Mouse (Mus musculus): ENCODE measurements at regions not wholly inside any gene's neighbourhood (a gene's known extent, or its start where the extent isn't known, plus 50 kb on each side); places are given as distances from the start of the nearest gene placed in this dataset.
A peak's percentile ranks its signal among the peaks of the same experiment; 100 is the strongest.

- peaks cover 9% of the 10 kb centered on the region; the same call in 1 of the 2 replicates for H3K4me1 ChIP-seq
- no peaks in the 10 kb centered on the region for H3K9me3 ChIP-seq (replicated peaks)
- H3K4me3 ChIP-seq, result no peak overlapping the region
- H3K36me3 ChIP-seq, result no peaks in the 10 kb centered on the region
- WGBS, result 83% methylated on average over 6 of the region's 6 CpGs
- H3K27me3 ChIP-seq (ENCODE audit: low read depth, poor library complexity, severe bottlenecking), result peaks cover 9% of the 10 kb centered on the region; the same call in 1 of the 2 replicates
- no peak overlapping the region for H3K27ac ChIP-seq (replicated peaks)
- no peak for DNase-seq (ENCODE audit: low spot score)
Observed at GRCm38 (mm10) chr8:8931746-8932145, 241.4 kb upstream of the Arglu1 start.

- DNase-seq (ENCODE audit: low spot score), result no peak
- Histone ChIP-seq H3K4me1 (peaks cover 9% of the 10 kb centered on the region; the same call in 1 of the 2 replicates), H3K36me3 (no peaks in the 10 kb centered on the region), H3K27ac (replicated peaks) (no peak overlapping the region), H3K4me3 (no peak overlapping the region), H3K9me3 (replicated peaks) (no peaks in the 10 kb centered on the region), H3K27me3 (ENCODE audit: low read depth, poor library complexity, severe bottlenecking) (peaks cover 9% of the 10 kb centered on the region; the same call in 1 of the 2 replicates)
- 86% methylated on average over 18 of the region's 18 CpGs for WGBS
Observed at GRCm38 (mm10) chr8:8928074-8928862, 237.9 kb upstream of the Arglu1 start.

DNA sequence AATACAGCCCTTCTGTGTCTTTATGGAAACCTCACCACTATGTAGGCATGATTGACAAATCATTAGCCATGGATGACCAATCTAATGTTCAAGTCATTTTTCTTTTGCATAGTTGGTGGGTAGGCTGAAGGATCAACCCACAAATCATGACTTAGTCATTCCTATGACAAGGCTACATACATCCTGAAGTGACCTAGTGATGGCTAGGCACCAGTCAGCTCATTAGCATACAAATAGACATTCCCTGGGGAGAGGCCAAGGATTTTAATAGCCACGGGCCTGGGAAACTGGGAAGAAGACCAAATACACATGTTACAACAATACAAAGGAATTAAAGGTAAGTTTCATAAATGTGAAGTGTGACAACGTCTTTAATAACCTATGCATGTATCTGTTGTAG lies 231.1 kb upstream of the Arglu1 start:
- Histone ChIP-seq H3K27ac (replicated peaks) (peak overlapping the region; percentile 84), H3K4me1 (peaks cover 39% of the 10 kb centered on the region), H3K9me3 (replicated peaks) (peaks cover 9% of the 10 kb centered on the region; the same call in 1 of the 2 replicates), H3K36me3 (no peaks in the 10 kb centered on the region), H3K27me3 (ENCODE audit: low read depth, poor library complexity, severe bottlenecking) (no peaks in the 10 kb centered on the region), H3K4me3 (no peak overlapping the region)
- WGBS, result 32% methylated on average over 2 of the region's 2 CpGs
- no peak for DNase-seq (ENCODE audit: low spot score)

DNA sequence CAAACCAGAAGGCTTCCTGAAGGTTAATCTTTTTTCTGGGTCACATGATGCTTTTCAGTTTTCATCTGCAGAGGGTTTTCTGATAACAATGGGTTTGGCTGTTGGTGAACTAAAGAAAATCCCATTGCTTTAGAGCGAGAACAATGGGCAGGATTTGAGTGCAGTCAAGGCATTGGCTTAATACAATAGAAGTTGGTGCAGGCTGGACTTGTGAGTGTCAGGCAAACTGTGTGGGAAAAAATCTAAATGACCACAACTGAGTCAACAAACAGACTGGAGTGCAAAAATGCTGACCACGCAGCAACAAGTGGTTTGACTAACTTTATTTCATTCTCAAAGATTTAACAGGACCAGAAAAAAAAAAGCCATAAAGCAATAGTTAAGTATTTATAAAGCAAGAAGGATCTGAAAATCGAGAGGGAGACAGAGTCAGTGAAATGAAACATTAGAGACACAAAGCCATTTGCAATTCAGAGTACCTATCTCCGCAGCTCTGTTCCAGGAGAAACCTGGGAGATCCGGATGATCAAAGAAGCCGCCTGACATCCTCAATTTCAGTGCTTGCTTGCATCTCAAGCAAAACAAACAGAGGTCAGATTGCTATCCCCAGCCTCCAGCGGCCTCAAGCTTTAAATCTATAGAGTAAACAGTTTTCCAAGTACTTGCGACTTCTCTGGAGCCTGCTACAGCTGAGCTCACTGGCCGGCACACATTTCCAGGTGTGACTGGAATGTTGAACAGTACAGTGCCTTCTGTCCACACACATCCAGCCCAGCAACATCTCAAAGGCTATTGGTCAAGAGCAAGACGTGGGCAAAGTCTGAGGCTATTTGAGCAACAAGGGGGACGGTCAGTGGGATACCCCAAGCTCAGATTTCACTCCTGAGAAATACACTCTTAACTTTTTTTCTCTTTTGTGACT lies 229.5 kb upstream of the Arglu1 start:
- H3K4me1 ChIP-seq, result peaks cover 39% of the 10 kb centered on the region
- no peaks in the 10 kb centered on the region for H3K27me3 ChIP-seq (ENCODE audit: low read depth, poor library complexity, severe bottlenecking)
- WGBS, result 7% methylated on average over 11 of the region's 11 CpGs
- peaks cover 25% of the 10 kb centered on the region for H3K9me3 ChIP-seq (replicated peaks)
- H3K27ac ChIP-seq (replicated peaks), result peak overlapping the region; percentile 84
- H3K4me3 ChIP-seq, result peak overlapping the region; percentile 34
- 0 out of 2 replicates have a peak, but pooled peaks cover under 1% of the 10 kb centered on the region for H3K36me3 ChIP-seq
- DNase-seq (ENCODE audit: low spot score), result peak; percentile 57

DNA sequence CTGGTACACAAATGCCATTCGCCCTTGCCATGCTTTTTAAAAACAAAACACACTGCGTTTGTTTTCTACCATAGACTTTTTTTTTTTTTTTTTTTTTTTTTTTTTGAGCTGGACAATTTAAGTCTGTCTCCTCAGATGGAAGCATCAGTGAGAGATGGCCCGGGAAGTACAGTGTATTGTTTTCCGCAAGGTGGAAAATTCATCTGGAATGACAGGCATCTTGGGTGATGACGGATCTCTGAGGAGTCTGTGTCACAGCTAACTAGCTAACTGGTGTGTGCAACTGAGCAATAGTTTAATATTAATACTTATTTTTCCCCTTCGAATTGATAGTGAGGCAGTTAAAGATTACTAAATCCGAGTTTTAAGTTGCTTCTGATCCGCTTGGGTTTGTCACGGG lies 228.7 kb upstream of the Arglu1 start:
- peak overlapping the region; percentile 84 for H3K27ac ChIP-seq (replicated peaks)

GRCm38 (mm10) chr8:8907478-8908165 lies 217.3 kb upstream of the Arglu1 start:
- Histone ChIP-seq H3K4me3 (no peak overlapping the region), H3K27me3 (ENCODE audit: low read depth, poor library complexity, severe bottlenecking) (peaks cover 80% of the 10 kb centered on the region), H3K4me1 (peaks cover 19% of the 10 kb centered on the region), H3K27ac (replicated peaks) (no peak overlapping the region), H3K9me3 (replicated peaks) (peaks cover 5% of the 10 kb centered on the region; the same call in 1 of the 2 replicates), H3K36me3 (no peaks in the 10 kb centered on the region)
- 56% methylated on average over 7 of the region's 7 CpGs for whole genome bisulfite sequencing
- DNase-seq (ENCODE audit: low spot score), result no peak

More for the DNA sequence above, 228.7 kb upstream of the Arglu1 start:
- WGBS, result 56% methylated on average over 9 of the region's 9 CpGs
- peaks cover 39% of the 10 kb centered on the region for H3K4me1 ChIP-seq
- no peak for DNase-seq (ENCODE audit: low spot score)
- 0 out of 2 replicates have a peak, but pooled peaks cover 3% of the 10 kb centered on the region for H3K36me3 ChIP-seq
- no peaks in the 10 kb centered on the region for H3K27me3 ChIP-seq (ENCODE audit: low read depth, poor library complexity, severe bottlenecking)
- H3K9me3 ChIP-seq (replicated peaks), result peaks cover 33% of the 10 kb centered on the region
- peak overlapping the region; percentile 34; the same call in 1 of the 2 replicates for H3K4me3 ChIP-seq

DNA sequence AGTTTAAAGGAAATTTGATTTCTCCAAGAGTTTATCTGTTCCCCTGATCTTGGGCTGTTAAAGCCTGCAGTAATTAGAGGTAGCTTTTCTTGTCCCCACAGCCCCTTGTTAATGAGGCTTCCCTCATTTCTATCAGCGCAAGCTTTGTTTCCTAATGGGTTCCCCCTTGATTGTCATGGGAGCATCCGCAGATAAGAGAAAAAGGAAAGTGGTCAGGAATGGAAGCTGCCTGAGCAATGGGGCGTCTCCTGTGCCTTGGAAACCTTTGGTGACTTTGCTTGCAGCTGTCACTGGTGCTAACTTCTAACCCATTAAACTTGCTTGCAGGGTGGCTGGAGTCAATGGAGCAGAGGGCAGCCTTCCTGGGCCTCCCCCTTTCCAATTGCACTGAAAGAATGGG lies 202.7 kb upstream of the Arglu1 start:
- H3K4me1 ChIP-seq, result peaks cover 8% of the 10 kb centered on the region
- H3K36me3 ChIP-seq, result no peaks in the 10 kb centered on the region
- no peaks in the 10 kb centered on the region for H3K9me3 ChIP-seq (replicated peaks)
- 21% methylated on average over 3 of the region's 3 CpGs for WGBS
- no peak for DNase-seq (ENCODE audit: low spot score)
- H3K27ac ChIP-seq (replicated peaks), result no peak overlapping the region
- H3K27me3 ChIP-seq (ENCODE audit: low read depth, poor library complexity, severe bottlenecking), result peaks cover 57% of the 10 kb centered on the region
- H3K4me3 ChIP-seq, result no peak overlapping the region

DNA sequence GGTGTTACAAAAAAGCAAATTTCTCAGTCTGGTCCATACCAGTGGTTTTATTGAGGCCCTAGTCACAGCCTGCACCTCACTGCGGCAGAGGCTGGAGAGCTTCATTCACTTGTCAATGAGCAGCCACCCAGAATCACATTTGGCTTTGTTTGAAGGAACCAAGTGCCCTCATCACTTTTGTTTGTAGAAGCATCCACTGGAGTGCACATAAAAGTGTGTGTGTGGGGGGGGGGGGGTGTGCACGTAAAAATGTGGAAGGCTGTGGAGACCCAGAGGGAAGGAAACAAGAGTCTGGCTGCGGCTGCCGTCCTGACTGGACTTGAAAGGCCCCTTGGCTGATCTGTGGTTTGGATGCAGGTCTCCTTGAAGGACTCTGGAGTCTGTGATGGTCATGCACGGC lies 187.0 kb upstream of the Arglu1 start:
- Histone ChIP-seq H3K4me1 (peaks cover 28% of the 10 kb centered on the region), H3K9me3 (replicated peaks) (peaks cover 6% of the 10 kb centered on the region; the same call in 1 of the 2 replicates), H3K27me3 (ENCODE audit: low read depth, poor library complexity, severe bottlenecking) (peaks cover 94% of the 10 kb centered on the region), H3K36me3 (no peaks in the 10 kb centered on the region), H3K27ac (replicated peaks) (peak overlapping the region; percentile 63), H3K4me3 (no peak overlapping the region)
- DNase-seq (ENCODE audit: low spot score), result peak; percentile 16
- 35% methylated on average over 5 of the region's 5 CpGs for WGBS

- DNase-seq (ENCODE audit: low spot score), result peak; percentile 37
- no peaks in the 10 kb centered on the region for H3K36me3 ChIP-seq
- WGBS, result 28% methylated on average over 9 of the region's 9 CpGs
- peaks cover 95% of the 10 kb centered on the region for H3K27me3 ChIP-seq (ENCODE audit: low read depth, poor library complexity, severe bottlenecking)
- H3K27ac ChIP-seq (replicated peaks), result peak overlapping the region; percentile 63
- H3K4me1 ChIP-seq, result peaks cover 32% of the 10 kb centered on the region
- peaks cover 6% of the 10 kb centered on the region; the same call in 1 of the 2 replicates for H3K9me3 ChIP-seq (replicated peaks)
- H3K4me3 ChIP-seq, result no peak overlapping the region
Observed at GRCm38 (mm10) chr8:8876879-8877278, 186.6 kb upstream of the Arglu1 start.

- Histone ChIP-seq H3K9me3 (replicated peaks) (peaks cover 6% of the 10 kb centered on the region; the same call in 1 of the 2 replicates), H3K27me3 (ENCODE audit: low read depth, poor library complexity, severe bottlenecking) (peaks cover 95% of the 10 kb centered on the region), H3K4me1 (peaks cover 36% of the 10 kb centered on the region), H3K27ac (replicated peaks) (peak overlapping the region; percentile 63; the same call in 1 of the 2 replicates), H3K4me3 (no peak overlapping the region), H3K36me3 (no peaks in the 10 kb centered on the region)
- DNase-seq (ENCODE audit: low spot score), result peak; percentile 13
- 67% methylated on average over 6 of the region's 6 CpGs for WGBS
Observed at GRCm38 (mm10) chr8:8876469-8876868, 186.1 kb upstream of the Arglu1 start.

DNA sequence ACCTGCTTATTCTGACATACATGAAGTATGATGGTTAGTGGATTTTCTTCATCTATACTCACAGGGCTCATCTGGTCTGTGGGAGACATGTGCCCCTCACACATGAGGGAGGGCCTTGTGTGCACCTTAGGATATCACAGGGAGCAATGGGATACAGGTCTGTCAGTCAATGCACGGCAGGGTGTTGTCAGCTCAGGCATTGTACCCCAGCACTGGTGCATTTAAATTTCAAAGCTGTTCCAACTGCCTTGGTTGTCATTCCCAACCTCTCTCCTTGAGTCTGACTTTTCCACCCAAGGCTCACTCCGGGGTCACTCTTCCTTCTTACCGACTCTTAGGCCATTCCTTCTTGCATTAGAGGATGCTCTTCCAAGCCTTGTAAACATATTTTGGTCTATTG lies 181.6 kb upstream of the Arglu1 start:
- 29% methylated on average over 3 of the region's 3 CpGs for WGBS
- Histone ChIP-seq H3K9me3 (replicated peaks) (peaks cover 6% of the 10 kb centered on the region; the same call in 1 of the 2 replicates), H3K4me3 (no peak overlapping the region), H3K27ac (replicated peaks) (no peak overlapping the region), H3K36me3 (no peaks in the 10 kb centered on the region), H3K4me1 (peaks cover 63% of the 10 kb centered on the region), H3K27me3 (ENCODE audit: low read depth, poor library complexity, severe bottlenecking) (peaks cover 94% of the 10 kb centered on the region)
- no peak for DNase-seq (ENCODE audit: low spot score)

- no peak overlapping the region for H3K4me3 ChIP-seq
- peaks cover 6% of the 10 kb centered on the region; the same call in 1 of the 2 replicates for H3K9me3 ChIP-seq (replicated peaks)
- H3K36me3 ChIP-seq, result no peaks in the 10 kb centered on the region
- peaks cover 54% of the 10 kb centered on the region for H3K4me1 ChIP-seq
- DNase-seq (ENCODE audit: low spot score), result no peak
- 37% methylated on average over 8 of the region's 8 CpGs for WGBS
- peaks cover 94% of the 10 kb centered on the region for H3K27me3 ChIP-seq (ENCODE audit: low read depth, poor library complexity, severe bottlenecking)
- H3K27ac ChIP-seq (replicated peaks), result peak overlapping the region; percentile 46
Observed at GRCm38 (mm10) chr8:8871039-8871438, 180.7 kb upstream of the Arglu1 start.

Data from midbrain, embryonic 10.5 days (tissue).